Mouse (Mus musculus): ENCODE measurements around the gene Nudt16l1. TPM values are rescaled to one million over a fixed set of nuclear protein-coding genes. Genes with fewer than 3 reads are reported as not detected.

Gene Nudt16l1
- polyA plus RNA-seq, 1 experiment from 2014 or later, result 143 TPM

Other genes starting within 250 kb of the Nudt16l1 start
- gene Nmral1, start 219.4 kb upstream of the Nudt16l1 start, polyA plus RNA-seq (2015; fragmentation: Nextera tagmentation; extraction: Ambion mirVana), result 52.6 and 63.4 TPM in 2 replicates
- gene Hmox2, start 212.4 kb upstream of the Nudt16l1 start, polyA plus RNA-seq (2015; fragmentation: Nextera tagmentation; extraction: Ambion mirVana), result 86.1 and 89.4 TPM in 2 replicates
- 73.1 and 82.1 TPM in 2 replicates for gene Cdip1, start 148.5 kb upstream of the Nudt16l1 start, polyA plus RNA-seq (2015; fragmentation: Nextera tagmentation; extraction: Ambion mirVana)
- 0.44 and 0.64 TPM in 2 replicates for gene 4930562C15Rik, start 103.3 kb upstream of the Nudt16l1 start, polyA plus RNA-seq (2015; fragmentation: Nextera tagmentation; extraction: Ambion mirVana)
- 34.9 and 37.7 TPM in 2 replicates for gene Ubald1, start 58.4 kb upstream of the Nudt16l1 start, polyA plus RNA-seq (2015; fragmentation: Nextera tagmentation; extraction: Ambion mirVana)
- gene Mgrn1, start 52.5 kb upstream of the Nudt16l1 start, polyA plus RNA-seq (2015; fragmentation: Nextera tagmentation; extraction: Ambion mirVana), result 75.7 and 78.5 TPM in 2 replicates
- 48.7 and 53.0 TPM in 2 replicates for gene Anks3, start 25.4 kb downstream of the Nudt16l1 start, polyA plus RNA-seq (2015; fragmentation: Nextera tagmentation; extraction: Ambion mirVana)
- gene Sept12, start 59.1 kb downstream of the Nudt16l1 start, polyA plus RNA-seq (2015; fragmentation: Nextera tagmentation; extraction: Ambion mirVana), result not detected in 2 replicates
- 59.7 and 65.9 TPM in 2 replicates for gene Smim22, start 68.5 kb downstream of the Nudt16l1 start, polyA plus RNA-seq (2015; fragmentation: Nextera tagmentation; extraction: Ambion mirVana)
- gene Rogdi, start 74.8 kb downstream of the Nudt16l1 start, polyA plus RNA-seq (2015; fragmentation: Nextera tagmentation; extraction: Ambion mirVana), result 54.9 and 57.0 TPM in 2 replicates
- gene Glyr1, start 111.1 kb downstream of the Nudt16l1 start, polyA plus RNA-seq (2015; fragmentation: Nextera tagmentation; extraction: Ambion mirVana), result 118 and 138 TPM in 2 replicates
- 16.8 and 17.9 TPM in 2 replicates for gene Ubn1, start 111.3 kb downstream of the Nudt16l1 start, polyA plus RNA-seq (2015; fragmentation: Nextera tagmentation; extraction: Ambion mirVana)
- 15.5 and 28.2 TPM in 2 replicates for gene Ppl, start 193.7 kb downstream of the Nudt16l1 start, polyA plus RNA-seq (2015; fragmentation: Nextera tagmentation; extraction: Ambion mirVana)
- 0.05 and 0.14 TPM in 2 replicates for gene Sec14l5, start 208.3 kb downstream of the Nudt16l1 start, polyA plus RNA-seq (2015; fragmentation: Nextera tagmentation; extraction: Ambion mirVana)